Mouse (Mus musculus) cerebellum, adult 2 months (tissue): ENCODE results near the gene Atf3.

ENCODE experiments used
- CTCF ChIP-seq: fragments of 200-500 bp; IDR thresholded peaks from 2 replicates; pipeline ENCODE4 v1.5.1; 2011; ENCODE audit warnings: low read depth, mild to moderate bottlenecking, control low read depth, low read length, moderate library complexity, borderline replicate concordance; ENCODE audit not compliant: insufficient read depth
- POLR2A ChIP-seq: fragments of 200-500 bp; IDR thresholded peaks from 2 replicates; pipeline ENCODE4 v1.6.1; 2011; ENCODE audit warnings: low read length, control low read depth, borderline replicate concordance; ENCODE audit not compliant: insufficient read depth

DNA sequence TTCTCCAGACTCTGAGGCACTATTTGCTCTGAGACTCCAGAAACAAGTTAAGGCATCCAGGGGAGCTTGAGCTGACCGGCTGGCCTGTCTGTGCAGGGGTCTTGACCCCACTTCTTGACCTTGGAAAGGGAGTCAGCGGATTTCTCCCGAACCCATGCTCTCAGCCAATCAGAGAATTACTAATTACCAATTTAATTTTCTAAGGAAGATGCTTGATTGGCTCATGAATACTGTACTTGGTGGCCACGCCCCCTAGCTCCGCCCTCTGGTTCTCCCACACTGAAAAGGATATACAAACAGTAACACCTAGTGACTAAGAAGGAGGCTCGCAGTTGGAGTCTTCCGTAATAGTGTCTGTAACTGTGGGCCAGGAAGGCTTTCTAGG, 31.5 kb downstream of the Atf3 start:
- TF ChIP-seq CTCF (no peak), POLR2A (no peak)
